Mouse (Mus musculus) neural tube, embryonic 11.5 days (tissue): ENCODE data around the gene Bag5. TPM values are rescaled to one million over a fixed set of nuclear protein-coding genes. Genes with fewer than 3 reads are reported as not detected.
"Not testable (repeated sequence)": the region's sequence is repeated elsewhere in the genome, so short reads cannot be mapped to it uniquely, and the experiment has no call there.

Experiments used
- ATAC-seq: fragments of 200-750 bp; cut with Nextera tagmentation; 2 replicates; pipeline ENCODE4 v1.8.0; 2017; ENCODE audit warnings: moderate number of reproducible peaks, mild to moderate bottlenecking, moderate TSS enrichment, moderate library complexity; ENCODE audit not compliant: insufficient read depth, low FRiP score, low TSS enrichment
- DNase-seq: peaks from one replicate; pipeline ENCODE4 v3.0.0-alpha.2; 2015; ENCODE audit warnings: low spot score
- H3K27ac ChIP-seq: fragments of 300-500 bp; sonication (generic); 2 replicates; pipeline ENCODE4 v1.5.1; 2014; ENCODE audit warnings: low read depth, mild to moderate bottlenecking, low read length
- H3K27me3 ChIP-seq: fragments of 300-500 bp; sonication (generic); 2 replicates; pipeline ENCODE4 v1.6.1; 2014; ENCODE audit warnings: mild to moderate bottlenecking, low read length, mixed read lengths; ENCODE audit not compliant: control insufficient read depth, insufficient read depth
- H3K36me3 ChIP-seq: fragments of 300-500 bp; sonication (generic); 2 replicates; pipeline ENCODE4 v1.6.1; 2014; ENCODE audit warnings: mild to moderate bottlenecking, low read length, moderate library complexity, mixed read lengths; ENCODE audit not compliant: control insufficient read depth, insufficient read depth
- H3K4me1 ChIP-seq: fragments of 300-500 bp; sonication (generic); 2 replicates; pipeline ENCODE4 v1.6.1; 2014; ENCODE audit warnings: low read length, mixed read lengths; ENCODE audit not compliant: control insufficient read depth, insufficient read depth
- H3K4me2 ChIP-seq: fragments of 300-500 bp; sonication (generic); 2 replicates; pipeline ENCODE4 v1.6.1; 2014; ENCODE audit warnings: low read depth, mild to moderate bottlenecking, moderate library complexity
- H3K4me3 ChIP-seq: fragments of 300-500 bp; sonication (generic); 2 replicates; pipeline ENCODE4 v1.5.1; 2014; ENCODE audit warnings: low read depth, low read length
- H3K9ac ChIP-seq: fragments of 300-500 bp; sonication (generic); 2 replicates; pipeline ENCODE4 v1.6.1; 2014; ENCODE audit warnings: mild to moderate bottlenecking, low read length
- H3K9me3 ChIP-seq: fragments of 300-500 bp; sonication (generic); 2 replicates; pipeline ENCODE4 v1.6.1; 2016; ENCODE audit warnings: low read length; ENCODE audit not compliant: control insufficient read depth
- WGBS: fragments of 180-500 bp; shearing (Covaris S2); extraction: QIAGEN DNeasy Blood & Tissue Kit; methylation state at CpG from one replicate; pipeline ENCODE4 v1.1.7; 2014; 5-methylcytosine and 5-hydroxymethylcytosine counted together
- polyA plus RNA-seq: library from polyadenylated mRNA; unstranded; fragments of >200 nt; fragmentation: Nextera tagmentation; extraction: Ambion mirVana; gene quantifications from 2 replicates; pipeline ENCODE4 v1.2.1, GENCODE M21; 2014

The Bag5 gene
- polyA plus RNA-seq, 1 experiment from 2014 or later: 60.0 TPM

GRCm38 (mm10) chr12:111664144-111664634 lies 48.9 kb downstream of the Bag5 start:
- H3K4me3 ChIP-seq: no peak overlapping the region
- H3K9me3 ChIP-seq: no peaks in the 10 kb centered on the region
- WGBS: 53% methylated on average over 6 of the region's 6 CpGs
- no peak for ATAC-seq
- H3K4me1 ChIP-seq: no peaks in the 10 kb centered on the region
- H3K9ac ChIP-seq: no peak overlapping the region
- H3K27ac ChIP-seq: peak overlapping the region; percentile 40; the same call in 1 of the 2 replicates
- no peaks in the 10 kb centered on the region for H3K27me3 ChIP-seq
- H3K36me3 ChIP-seq: no peaks in the 10 kb centered on the region; the same call in 1 of the 2 replicates
- no peak overlapping the region for H3K4me2 ChIP-seq
- no peak for DNase-seq

- DNase-seq (no peak), ATAC-seq (no peak)
- Histone ChIP-seq H3K27me3 (no peaks in the 10 kb centered on the region), H3K4me2 (no peak overlapping the region), H3K4me1 (no peaks in the 10 kb centered on the region), H3K9me3 (no peaks in the 10 kb centered on the region), H3K36me3 (no peaks in the 10 kb centered on the region; the same call in 1 of the 2 replicates), H3K9ac (no peak overlapping the region), H3K27ac (peak overlapping the region; percentile 40; the same call in 1 of the 2 replicates), H3K4me3 (no peak overlapping the region)
- 78% methylated on average over 17 of the region's 17 CpGs for WGBS
Observed at GRCm38 (mm10) chr12:111663228-111664143, 49.6 kb downstream of the Bag5 start.

- H3K27me3 ChIP-seq, H3K4me1 ChIP-seq, H3K36me3 ChIP-seq, H3K9me3 ChIP-seq, H3K9ac ChIP-seq, H3K27ac ChIP-seq, H3K4me2 ChIP-seq, ATAC-seq, DNase-seq, H3K4me3 ChIP-seq: not testable (repeated sequence)
- 97% methylated on average over 11 of the region's 11 CpGs for WGBS
Observed at GRCm38 (mm10) chr12:111661554-111661953, 51.5 kb downstream of the Bag5 start.

- ATAC-seq (no peak), DNase-seq (no peak)
- no peak overlapping the region for H3K4me2 ChIP-seq
- H3K9ac ChIP-seq: no peak overlapping the region
- H3K36me3 ChIP-seq: peaks cover 3% of the 10 kb centered on the region
- H3K4me3 ChIP-seq: no peak overlapping the region
- H3K27ac ChIP-seq: no peak overlapping the region
- no peaks in the 10 kb centered on the region for H3K27me3 ChIP-seq
- H3K4me1 ChIP-seq: no peaks in the 10 kb centered on the region
- H3K9me3 ChIP-seq: no peaks in the 10 kb centered on the region
- WGBS: 100% methylated on average over 1 of the region's 1 CpGs
Observed at GRCm38 (mm10) chr12:111660628-111661027, 52.4 kb downstream of the Bag5 start.

Other genes starting within 250 kb of the Bag5 start
- gene Gm266, start 227.4 kb downstream of the Bag5 start, polyA plus RNA-seq: 5.2 and 5.3 TPM in 2 replicates
- 645 and 670 TPM in 2 replicates for gene Eif5, start 175.2 kb downstream of the Bag5 start, polyA plus RNA-seq
- gene Mark3, start 138.7 kb downstream of the Bag5 start, polyA plus RNA-seq: 70.5 and 73.1 TPM in 2 replicates
- 2,083 and 2,271 TPM in 2 replicates for gene Ckb, start 40.9 kb downstream of the Bag5 start, polyA plus RNA-seq
- 5.8 and 6.6 TPM in 2 replicates for gene Trmt61a, start 35.2 kb downstream of the Bag5 start, polyA plus RNA-seq
- gene Apopt1, start within 50 bp of the Bag5 start, polyA plus RNA-seq: 53.1 and 53.4 TPM in 2 replicates
- 339 and 364 TPM in 2 replicates for gene Klc1, start 45.6 kb upstream of the Bag5 start, polyA plus RNA-seq
- gene Xrcc3, start 100.6 kb upstream of the Bag5 start, polyA plus RNA-seq: 12.5 and 12.8 TPM in 2 replicates
- gene Zfyve21, start 100.9 kb upstream of the Bag5 start, polyA plus RNA-seq: 64.5 and 67.3 TPM in 2 replicates
- gene Ppp1r13b, start 194.9 kb upstream of the Bag5 start, polyA plus RNA-seq: 10.2 and 11.8 TPM in 2 replicates